Mouse (Mus musculus): Measurements from ENCODE around the gene Olfr128. TPM values are rescaled to one million over a fixed set of nuclear protein-coding genes. Genes with fewer than 3 reads are reported as not detected.
"Not testable (repeated sequence)": the region's sequence is repeated elsewhere in the genome, so short reads cannot be mapped to it uniquely, and the experiment has no call there.

Olfr128 gene
- not detected in 2 replicates for polyA plus RNA-seq (2014; fragmentation: Nextera tagmentation; extraction: Ambion mirVana)

DNA sequence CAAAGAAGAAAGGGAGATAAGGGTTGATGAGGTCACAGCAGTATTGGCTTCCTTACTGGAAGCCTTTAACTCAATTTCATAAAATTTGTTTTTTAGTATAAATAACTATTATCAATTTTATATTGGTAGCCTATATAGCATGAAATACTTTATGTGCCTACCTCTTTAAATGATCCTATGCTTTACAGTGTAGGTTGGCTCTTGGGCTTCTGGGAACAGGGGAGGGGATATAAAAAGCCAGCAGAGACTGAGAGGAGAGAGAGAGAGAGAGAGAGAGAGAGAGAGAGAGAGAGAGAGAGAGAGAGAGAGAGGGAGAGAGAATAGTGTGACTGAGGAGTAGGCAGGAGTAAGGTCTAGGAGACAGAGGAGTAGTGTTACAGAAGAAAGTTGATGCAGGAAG, at the start of gene Olfr128:
TSS of gene Olfr128 (plus strand) at position 301 of the 400 bp plus-strand sequence.
- Histone ChIP-seq H3K27me3 (ENCODE audit: control insufficient read depth, insufficient read depth, low read length) (no peaks in the 10 kb centered on the region), H3K27ac (replicated peaks in 1 of 2; ENCODE audit: control insufficient read depth in 1 of 2, insufficient read depth in 1 of 2, low read depth in 2 of 2, low read length in 2 of 2) (no peak within 1 kb of the TSS), H3K36me3 (ENCODE audit: control insufficient read depth, insufficient read depth, low read length) (no peaks in the 10 kb centered on the region), H3K4me1 (ENCODE audit: control insufficient read depth in 2 of 2, insufficient read depth in 2 of 2, low read length in 2 of 2) (no peaks in the 10 kb centered on the region), H3K9ac (ENCODE audit: low read length) (no peak within 1 kb of the TSS), H3K4me3 (ENCODE audit: control insufficient read depth in 1 of 2, insufficient read depth in 1 of 2, low read depth in 1 of 2, low read length in 2 of 2) (no peak within 1 kb of the TSS), H3K9me3 (ENCODE audit: control insufficient read depth, low read length) (no peaks in the 10 kb centered on the region), H3K4me2 (ENCODE audit: low read length) (no peak within 1 kb of the TSS)
- ATAC-seq (ENCODE audit: insufficient number of reproducible peaks, insufficient read depth, low FRiP score, low read depth) = no peak

DNA sequence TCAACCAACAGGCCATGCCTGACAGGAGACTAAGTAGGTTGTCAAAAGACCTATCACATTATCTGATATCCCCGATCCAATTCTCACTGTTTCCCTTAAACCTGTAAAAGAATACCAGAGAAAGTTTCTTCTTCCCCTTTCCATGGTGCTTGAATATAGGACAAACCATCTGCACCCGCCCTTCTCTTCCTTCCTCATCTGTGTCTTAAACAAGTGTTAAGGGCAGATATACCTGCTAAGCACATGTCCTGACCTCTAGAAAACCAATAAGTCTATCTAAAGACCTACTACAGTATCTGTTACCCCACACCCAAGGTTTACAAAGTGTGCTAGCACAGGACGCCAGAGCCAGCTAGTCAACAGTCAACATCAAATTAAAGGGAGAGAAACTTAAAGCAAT, 46.5 kb upstream of the Olfr128 start:
- H3K4me2 ChIP-seq (ENCODE audit: low read length) = no peak overlapping the region
- H3K4me3 ChIP-seq (ENCODE audit: control insufficient read depth in 1 of 2, insufficient read depth in 1 of 2, low read depth in 1 of 2, low read length in 2 of 2) = no peak overlapping the region
- no peak for ATAC-seq (ENCODE audit: insufficient number of reproducible peaks, insufficient read depth, low FRiP score, low read depth)
- H3K27me3 ChIP-seq (ENCODE audit: control insufficient read depth, insufficient read depth, low read length) = no peaks in the 10 kb centered on the region
- H3K4me1 ChIP-seq (ENCODE audit: control insufficient read depth in 2 of 2, insufficient read depth in 2 of 2, low read length in 2 of 2) = peaks cover 0 to 2% of the 10 kb centered on the region in 2 experiments; a peak in 1 of 4 replicates
- H3K36me3 ChIP-seq (ENCODE audit: control insufficient read depth, insufficient read depth, low read length) = no peaks in the 10 kb centered on the region
- no peak overlapping the region for H3K27ac ChIP-seq (replicated peaks in 1 of 2; ENCODE audit: control insufficient read depth in 1 of 2, insufficient read depth in 1 of 2, low read depth in 2 of 2, low read length in 2 of 2)
- H3K9me3 ChIP-seq (ENCODE audit: control insufficient read depth, low read length) = no peaks in the 10 kb centered on the region
- no peak overlapping the region for H3K9ac ChIP-seq (ENCODE audit: low read length)
- WGBS = 71% methylated on average over 3 of the region's 3 CpGs

DNA sequence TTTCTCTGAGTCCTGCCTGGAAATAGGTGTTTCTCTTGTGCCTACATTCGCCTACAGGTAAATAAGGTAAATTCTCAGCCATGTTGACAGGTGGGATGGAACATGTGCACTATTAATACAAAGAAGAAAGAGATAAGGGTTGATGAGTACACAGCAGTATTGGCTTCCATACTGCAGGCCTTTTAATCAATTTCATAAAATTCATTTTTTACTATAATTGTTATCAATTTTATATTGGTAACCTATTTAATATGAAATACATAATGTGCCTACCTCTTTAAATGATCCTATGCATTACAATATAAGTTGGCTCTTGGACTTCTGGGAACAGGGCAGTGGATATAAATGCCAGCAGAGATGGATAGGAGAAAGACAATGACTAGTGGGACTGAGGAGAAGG, 20.2 kb upstream of the Olfr128 start, which contains the start of gene Olfr127:
TSS of gene Olfr127 (plus strand) at position 301 of the 400 bp plus-strand sequence.
- ATAC-seq (ENCODE audit: insufficient number of reproducible peaks, insufficient read depth, low FRiP score, low read depth) = no peak
- Histone ChIP-seq H3K9ac (ENCODE audit: low read length) (no peak within 1 kb of the TSS), H3K27ac (replicated peaks in 1 of 2; ENCODE audit: control insufficient read depth in 1 of 2, insufficient read depth in 1 of 2, low read depth in 2 of 2, low read length in 2 of 2) (no peak within 1 kb of the TSS), H3K4me2 (ENCODE audit: low read length) (no peak within 1 kb of the TSS), H3K4me3 (ENCODE audit: control insufficient read depth in 1 of 2, insufficient read depth in 1 of 2, low read depth in 1 of 2, low read length in 2 of 2) (no peak within 1 kb of the TSS), H3K36me3 (ENCODE audit: control insufficient read depth, insufficient read depth, low read length) (no peaks in the 10 kb centered on the region), H3K4me1 (ENCODE audit: control insufficient read depth in 2 of 2, insufficient read depth in 2 of 2, low read length in 2 of 2) (no peaks in the 10 kb centered on the region), H3K27me3 (ENCODE audit: control insufficient read depth, insufficient read depth, low read length) (no peaks in the 10 kb centered on the region), H3K9me3 (ENCODE audit: control insufficient read depth, low read length) (no peaks in the 10 kb centered on the region)
- WGBS = 41% methylated on average over 1 of the region's 1 CpGs

DNA sequence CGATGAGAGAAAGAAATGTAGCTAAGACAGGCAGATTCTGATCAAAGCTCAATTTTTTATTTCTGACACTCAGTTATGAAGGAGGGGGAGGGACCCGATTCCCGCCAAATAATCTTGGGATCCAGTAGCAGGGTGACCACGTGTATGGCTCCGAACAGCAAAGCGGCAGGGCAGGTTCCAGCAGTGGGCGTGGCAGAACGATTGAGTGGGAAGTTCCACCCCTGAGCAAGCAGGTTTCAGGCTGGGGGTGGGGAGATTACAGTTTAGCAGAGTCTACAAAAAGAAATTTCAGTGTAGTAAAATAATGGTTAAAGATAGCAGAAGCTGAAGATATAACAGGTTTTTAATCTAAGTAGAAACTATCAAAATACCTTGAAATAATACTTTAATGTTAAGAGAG, 13.5 kb upstream of the Olfr128 start:
- H3K9ac ChIP-seq (ENCODE audit: low read length); H3K27ac ChIP-seq (replicated peaks in 1 of 2; ENCODE audit: control insufficient read depth in 1 of 2, insufficient read depth in 1 of 2, low read depth in 2 of 2, low read length in 2 of 2); H3K9me3 ChIP-seq (ENCODE audit: control insufficient read depth, low read length); H3K36me3 ChIP-seq (ENCODE audit: control insufficient read depth, insufficient read depth, low read length); H3K4me2 ChIP-seq (ENCODE audit: low read length); H3K4me1 ChIP-seq (ENCODE audit: control insufficient read depth in 2 of 2, insufficient read depth in 2 of 2, low read length in 2 of 2); ATAC-seq (ENCODE audit: insufficient number of reproducible peaks, insufficient read depth, low FRiP score, low read depth); H3K4me3 ChIP-seq (ENCODE audit: control insufficient read depth in 1 of 2, insufficient read depth in 1 of 2, low read depth in 1 of 2, low read length in 2 of 2); H3K27me3 ChIP-seq (ENCODE audit: control insufficient read depth, insufficient read depth, low read length): not testable (repeated sequence)
- WGBS = 60% methylated on average over 8 of the region's 8 CpGs

DNA sequence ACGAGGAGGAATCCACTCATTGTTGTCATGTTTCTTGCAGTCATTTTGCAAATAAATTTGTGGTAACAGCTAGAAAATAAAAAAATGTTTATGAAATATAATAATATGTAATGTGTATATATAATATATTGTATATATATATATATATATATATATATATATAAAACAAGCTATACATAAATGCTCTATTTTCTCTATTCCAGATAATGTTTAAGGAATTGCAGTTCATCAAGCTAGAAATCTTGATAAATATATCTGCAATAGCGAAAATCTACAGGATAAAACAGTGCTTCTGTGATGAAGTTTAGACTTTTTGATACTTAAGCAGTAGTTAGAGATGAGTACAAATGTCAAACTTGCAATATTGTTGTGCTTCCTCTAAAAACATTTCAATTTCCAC, 32.6 kb downstream of the Olfr128 start, which contains the start of gene Olfr761:
TSS of gene Olfr761 (minus strand) at position 101 of the 400 bp plus-strand sequence.
- Histone ChIP-seq H3K4me1 (ENCODE audit: control insufficient read depth in 2 of 2, insufficient read depth in 2 of 2, low read length in 2 of 2) (no peaks in the 10 kb centered on the region), H3K27me3 (ENCODE audit: control insufficient read depth, insufficient read depth, low read length) (no peaks in the 10 kb centered on the region), H3K9ac (ENCODE audit: low read length) (no peak within 1 kb of the TSS), H3K4me2 (ENCODE audit: low read length) (no peak within 1 kb of the TSS), H3K27ac (replicated peaks in 1 of 2; ENCODE audit: control insufficient read depth in 1 of 2, insufficient read depth in 1 of 2, low read depth in 2 of 2, low read length in 2 of 2) (no peak within 1 kb of the TSS), H3K36me3 (ENCODE audit: control insufficient read depth, insufficient read depth, low read length) (no peaks in the 10 kb centered on the region), H3K9me3 (ENCODE audit: control insufficient read depth, low read length) (no peaks in the 10 kb centered on the region), H3K4me3 (ENCODE audit: control insufficient read depth in 1 of 2, insufficient read depth in 1 of 2, low read depth in 1 of 2, low read length in 2 of 2) (no peak within 1 kb of the TSS)
- ATAC-seq (ENCODE audit: insufficient number of reproducible peaks, insufficient read depth, low FRiP score, low read depth) = no peak
- 60% methylated on average over 2 of the region's 2 CpGs for WGBS

DNA sequence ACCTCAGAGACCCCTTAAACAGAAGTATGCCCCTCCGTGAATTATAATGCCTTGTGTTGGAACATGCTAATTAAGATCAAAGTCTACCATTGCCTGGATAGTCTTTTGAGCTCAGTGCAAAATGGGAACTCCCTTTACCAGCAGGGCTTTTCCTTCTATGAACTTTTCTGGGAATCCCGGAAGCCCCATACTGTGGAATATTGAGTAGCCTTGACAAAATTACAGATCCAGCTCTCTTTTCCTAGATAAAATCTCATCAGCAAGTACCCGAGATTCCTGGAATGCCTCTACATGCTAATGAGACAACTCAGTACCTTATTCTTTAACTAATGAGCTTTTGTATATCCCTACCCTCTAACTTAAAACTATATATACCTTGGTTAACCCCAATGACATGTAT, 53.2 kb downstream of the Olfr128 start:
- no peaks in the 10 kb centered on the region for H3K4me1 ChIP-seq (ENCODE audit: control insufficient read depth in 2 of 2, insufficient read depth in 2 of 2, low read length in 2 of 2)
- no peak overlapping the region for H3K27ac ChIP-seq (replicated peaks in 1 of 2; ENCODE audit: control insufficient read depth in 1 of 2, insufficient read depth in 1 of 2, low read depth in 2 of 2, low read length in 2 of 2)
- 75% methylated on average over 3 of the region's 3 CpGs for WGBS
- no peaks in the 10 kb centered on the region for H3K9me3 ChIP-seq (ENCODE audit: control insufficient read depth, low read length)
- ATAC-seq (ENCODE audit: insufficient number of reproducible peaks, insufficient read depth, low FRiP score, low read depth) = no peak
- no peak overlapping the region for H3K9ac ChIP-seq (ENCODE audit: low read length)
- H3K27me3 ChIP-seq (ENCODE audit: control insufficient read depth, insufficient read depth, low read length) = no peaks in the 10 kb centered on the region
- no peak overlapping the region for H3K4me2 ChIP-seq (ENCODE audit: low read length)
- H3K4me3 ChIP-seq (ENCODE audit: control insufficient read depth in 1 of 2, insufficient read depth in 1 of 2, low read depth in 1 of 2, low read length in 2 of 2) = no peak overlapping the region
- no peaks in the 10 kb centered on the region for H3K36me3 ChIP-seq (ENCODE audit: control insufficient read depth, insufficient read depth, low read length)

Other genes with a start within 250 kb of the Olfr128 start
- not detected in 2 replicates for gene Olfr119, start 224.0 kb upstream of the Olfr128 start, polyA plus RNA-seq (2014; fragmentation: Nextera tagmentation; extraction: Ambion mirVana)
- not detected in 2 replicates for gene Olfr120, start 198.7 kb upstream of the Olfr128 start, polyA plus RNA-seq (2014; fragmentation: Nextera tagmentation; extraction: Ambion mirVana)
- not detected in 2 replicates for gene Olfr121, start 171.7 kb upstream of the Olfr128 start, polyA plus RNA-seq (2014; fragmentation: Nextera tagmentation; extraction: Ambion mirVana)
- not detected in 2 replicates for gene Olfr122, start 151.9 kb upstream of the Olfr128 start, polyA plus RNA-seq (2014; fragmentation: Nextera tagmentation; extraction: Ambion mirVana)
- gene Olfr123, start 127.0 kb upstream of the Olfr128 start, polyA plus RNA-seq (2014; fragmentation: Nextera tagmentation; extraction: Ambion mirVana) = not detected in 2 replicates
- not detected in 2 replicates for gene Olfr124, start 120.7 kb upstream of the Olfr128 start, polyA plus RNA-seq (2014; fragmentation: Nextera tagmentation; extraction: Ambion mirVana)
- not detected in 2 replicates for gene Olfr125, start 87.6 kb upstream of the Olfr128 start, polyA plus RNA-seq (2014; fragmentation: Nextera tagmentation; extraction: Ambion mirVana)
- gene Olfr126, start 73.1 kb upstream of the Olfr128 start, polyA plus RNA-seq (2014; fragmentation: Nextera tagmentation; extraction: Ambion mirVana) = not detected in 2 replicates
- gene Olfr127, start 20.1 kb upstream of the Olfr128 start, polyA plus RNA-seq (2014; fragmentation: Nextera tagmentation; extraction: Ambion mirVana) = not detected in 2 replicates
- not detected in 2 replicates for gene Olfr761, start 32.5 kb downstream of the Olfr128 start, polyA plus RNA-seq (2014; fragmentation: Nextera tagmentation; extraction: Ambion mirVana)
- not detected in 2 replicates for gene Olfr129, start 139.5 kb downstream of the Olfr128 start, polyA plus RNA-seq (2014; fragmentation: Nextera tagmentation; extraction: Ambion mirVana)
- gene Olfr130, start 143.4 kb downstream of the Olfr128 start, polyA plus RNA-seq (2014; fragmentation: Nextera tagmentation; extraction: Ambion mirVana) = not detected in 2 replicates
- not detected in 2 replicates for gene Olfr131, start 168.1 kb downstream of the Olfr128 start, polyA plus RNA-seq (2014; fragmentation: Nextera tagmentation; extraction: Ambion mirVana)
- gene Olfr132, start 214.0 kb downstream of the Olfr128 start, polyA plus RNA-seq (2014; fragmentation: Nextera tagmentation; extraction: Ambion mirVana) = not detected in 2 replicates
- not detected in 2 replicates for gene Olfr133, start 224.7 kb downstream of the Olfr128 start, polyA plus RNA-seq (2014; fragmentation: Nextera tagmentation; extraction: Ambion mirVana)

Data from heart, embryonic 14.5 days (tissue).